Mouse (Mus musculus) cerebellum, adult 2 months (tissue): ENCODE results near the gene Tchhl1.
"Not testable (repeated sequence)": the region's sequence is repeated elsewhere in the genome, so short reads cannot be mapped to it uniquely, and the experiment has no call there.

Source experiments
- CTCF ChIP-seq: fragments of 200-500 bp; IDR thresholded peaks from 2 replicates; pipeline ENCODE4 v1.5.1; 2011; ENCODE audit warnings: low read depth, mild to moderate bottlenecking, control low read depth, low read length, moderate library complexity, borderline replicate concordance; ENCODE audit not compliant: insufficient read depth
- POLR2A ChIP-seq: fragments of 200-500 bp; IDR thresholded peaks from 2 replicates; pipeline ENCODE4 v1.6.1; 2011; ENCODE audit warnings: low read length, control low read depth, borderline replicate concordance; ENCODE audit not compliant: insufficient read depth

GRCm38 (mm10) chr3:93446756-93447137 lies 21.8 kb upstream of the Tchhl1 start:
- TF ChIP-seq POLR2A, CTCF: not testable (repeated sequence)
